8 mouse cellular contexts compared by ENCODE assay signal in genomic region chr14:83959111-83959510, GRCm38 (mm10).
DNase-seq lines count a peak whose midpoint lies in the region.
"Had no signal": no experiment of that assay in that cellular context is flagged by ENCODE, and none has a peak within 500 bp of the region (broad histone marks: within the 10 kb centered on the region; RNA-seq: fewer than 3 reads in every experiment).

No protein-coding gene starts in this region.

- DNase-seq in left cerebral cortex, adult 9 months (ENCODE audit: low spot score in 2 of 2): peak; percentile 1 to 19
- no peak for DNase-seq in left cerebral cortex, adult 8-10 months (ENCODE audit: low spot score in 2 of 2)
- DNase-seq in cerebellum, adult 11-12 months: peak; percentile 16
- peak; percentile 15 to 61 for DNase-seq in heart, adult 9 months (ENCODE audit: low spot score in 2 of 2)
- peak; percentile 7 for DNase-seq in lung, postnatal 14 days
- no peak for DNase-seq in yolk sac, embryonic 10.5 days (ENCODE audit: low spot score)
- no peak for DNase-seq in retina, embryonic 14.5 days (ENCODE audit: low spot score)
- DNase-seq: thymus, postnatal 36 days had no signal

Comparison
In these comparisons a context has a peak if more than half of its experiments do, and no peak if none do; other contexts are left out.
1. DNase-seq: peak in left cerebral cortex, adult 9 months (2 of 2), cerebellum, adult 11-12 months (single experiment), heart, adult 9 months (2 of 2) and lung, postnatal 14 days (single experiment); none in left cerebral cortex, adult 8-10 months (0 of 2), yolk sac, embryonic 10.5 days (single experiment) and retina, embryonic 14.5 days (single experiment).